In genomic region chr13:39363637-39364036, GRCm38 (mm10) we compare ENCODE assay signal across 16 mouse cellular contexts.
DNase-seq lines count a peak whose midpoint lies in the region; ATAC-seq and TF ChIP-seq lines count a peak whose summit lies in the region.
"Had no signal": no experiment of that assay in that cellular context is flagged by ENCODE, and none has a peak within 500 bp of the region (broad histone marks: within the 10 kb centered on the region; RNA-seq: fewer than 3 reads in every experiment).

No protein-coding gene starts in this region.

- TF ChIP-seq POLR2A in liver, adult 2 months (IDR thresholded peaks at IDR 0.05; ENCODE audit: extremely low read depth, insufficient read depth, low read length), result no peak
- no peak for TF ChIP-seq POLR2A in CH12.LX (IDR thresholded peaks at IDR 0.05; ENCODE audit: low read depth, low read length)

- no peaks in the 10 kb centered on the region for H3K36me3 ChIP-seq in liver, adult 2 months (ENCODE audit: control insufficient read depth, insufficient read depth, low read length)
- H3K36me3 ChIP-seq in liver, embryonic 12.5 days, result no peaks in the 10 kb centered on the region
- H3K36me3 ChIP-seq in CH12.LX (replicated peaks in 1 of 2; ENCODE audit: control insufficient read depth in 1 of 2, insufficient read depth in 1 of 2, low read length in 1 of 2), result no peaks in the 10 kb centered on the region
- H3K36me3 ChIP-seq: heart, embryonic 10.5 days; limb, embryonic 15.5 days had no signal

- H3K27ac ChIP-seq in liver, adult 2 months (replicated peaks; ENCODE audit: insufficient read depth, low read depth, low read length), result no peak overlapping the region
- H3K27ac ChIP-seq in liver, embryonic 12.5 days, result no peak overlapping the region
- H3K27ac ChIP-seq in CH12.LX (ENCODE audit: insufficient read depth, low read depth), result no peak overlapping the region
- H3K27ac ChIP-seq: heart, embryonic 10.5 days; left cerebral cortex, adult 2 months; limb, embryonic 15.5 days had no signal

- peak; percentile 13 for TF ChIP-seq RAD21 in CH12.LX (IDR thresholded peaks at IDR 0.05; ENCODE audit: low read depth, low read length)

- TF ChIP-seq CTCF in liver, adult 2 months (IDR thresholded peaks at IDR 0.05; ENCODE audit: low read depth, low read length), result peak; percentile 73
- TF ChIP-seq CTCF in CH12.LX (conservative IDR thresholded peaks at IDR 0.05 in 1 of 2, IDR thresholded peaks at IDR 0.05 in 1 of 2; ENCODE audit: low read depth in 2 of 2, low read length in 2 of 2), result peak in 1 of 2 experiments; percentile 28; a peak in 1 of 4 replicates

- H3K4me1 ChIP-seq in liver, adult 2 months (ENCODE audit: control insufficient read depth, insufficient read depth, low read length), result no peaks in the 10 kb centered on the region
- H3K4me1 ChIP-seq in liver, embryonic 12.5 days, result no peaks in the 10 kb centered on the region
- H3K4me1 ChIP-seq in CH12.LX (ENCODE audit: control insufficient read depth in 1 of 2, insufficient read depth in 2 of 2), result peaks cover 0 to 4% of the 10 kb centered on the region in 2 experiments; a peak in 1 of 4 replicates
- H3K4me1 ChIP-seq: heart, embryonic 10.5 days; limb, embryonic 15.5 days had no signal

- dilution Hi-C loops in CH12.LX (cut with MboI; ENCODE audit: extremely low pct_ligation_motif_present, extremely low pct_unique_long_range_greater_than_20kb, low sequenced_read_pairs), result no loop called here

- DNase-seq in cerebellum, postnatal 10 days, result peak; percentile 13 to 34
- no peak for DNase-seq in cerebellum, adult 8-10 months
- DNase-seq in liver, adult 2 months (ENCODE audit: extremely low read depth, low read depth, low spot score), result peak; percentile 80
- peak; percentile 44 for DNase-seq in CH12.LX (ENCODE audit: extremely low read depth)
- peak; percentile 18 for DNase-seq in brain, adult 2 months (ENCODE audit: low read depth, low spot score)
- no peak for DNase-seq in yolk sac, embryonic 10.5 days (ENCODE audit: low spot score)
- DNase-seq in heart, adult 18-20 months, result no peak
- DNase-seq: adrenal gland, postnatal 25 days; B cell, adult 2 months; cerebellum, adult 11-12 months; kidney, adult 8-10 months; thymus, postnatal 14 days had no signal

- H3K27me3 ChIP-seq in liver, adult 2 months (ENCODE audit: control insufficient read depth, insufficient read depth, low read length), result no peaks in the 10 kb centered on the region
- H3K27me3 ChIP-seq in liver, embryonic 12.5 days (replicated peaks), result no peaks in the 10 kb centered on the region
- H3K27me3 ChIP-seq in CH12.LX (replicated peaks), result no peaks in the 10 kb centered on the region
- H3K27me3 ChIP-seq: limb, embryonic 15.5 days had no signal

- H3K9ac ChIP-seq in liver, adult 2 months (ENCODE audit: low read depth, low read length), result no peak overlapping the region
- no peak overlapping the region for H3K9ac ChIP-seq in liver, embryonic 12.5 days
- H3K9ac ChIP-seq in CH12.LX (ENCODE audit: insufficient read depth, low read depth), result no peak overlapping the region
- H3K9ac ChIP-seq: limb, embryonic 15.5 days had no signal

- no peaks in the 10 kb centered on the region for H3K9me3 ChIP-seq in liver, embryonic 12.5 days (replicated peaks)
- H3K9me3 ChIP-seq in CH12.LX (replicated peaks; ENCODE audit: low read length), result no peaks in the 10 kb centered on the region
- H3K9me3 ChIP-seq: heart, embryonic 10.5 days; limb, embryonic 15.5 days had no signal

- TF ChIP-seq EP300 in CH12.LX (IDR thresholded peaks at IDR 0.05; ENCODE audit: low read length), result no peak

- no peak overlapping the region for H3K4me3 ChIP-seq in liver, adult 2 months (ENCODE audit: insufficient read depth, low read depth, low read length)
- no peak overlapping the region for H3K4me3 ChIP-seq in liver, embryonic 12.5 days
- H3K4me3 ChIP-seq in CH12.LX (replicated peaks in 1 of 3; ENCODE audit: low read depth in 2 of 3, low read length in 2 of 3, poor library complexity in 1 of 3), result no peak overlapping the region
- H3K4me3 ChIP-seq: heart, embryonic 10.5 days; left cerebral cortex, adult 2 months; limb, embryonic 15.5 days had no signal

- no peak overlapping the region for H3K4me2 ChIP-seq in liver, embryonic 12.5 days
- no peak overlapping the region for H3K4me2 ChIP-seq in CH12.LX (ENCODE audit: insufficient read depth, low read depth, poor library complexity, severe bottlenecking)
- H3K4me2 ChIP-seq: limb, embryonic 15.5 days had no signal

- no peaks in the 10 kb centered on the region for H3K79me2 ChIP-seq in liver, adult 2 months (ENCODE audit: control insufficient read depth, insufficient read depth, low read length)
- H3K79me2 ChIP-seq in CH12.LX (replicated peaks; ENCODE audit: control insufficient read depth, extremely low read depth, insufficient read depth, poor library complexity, severe bottlenecking), result no peaks in the 10 kb centered on the region

- in situ Hi-C loops in CH12.LX (cut with MboI; ENCODE audit: low pct_ligation_motif_present, low pct_unique_long_range_greater_than_20kb, low sequenced_read_pairs), result no loop called here

- ATAC-seq in liver, embryonic 12.5 days, result no peak

- WGBS in liver, adult 2 months, result 32% methylated on average over 4 of the region's 4 CpGs
- 45% methylated on average over 4 of the region's 4 CpGs for WGBS in liver, embryonic 12.5 days (ENCODE audit: insufficient replicate concordance)

TF ChIP-seq in CH12.LX, 34 proteins besides CTCF, POLR2A, EP300 and RAD21:
- TF ChIP-seq IRF4 (IDR thresholded peaks at IDR 0.05; ENCODE audit: low read depth, low read length), result no peak
- TF ChIP-seq JUND (conservative IDR thresholded peaks at IDR 0.05; ENCODE audit: low read depth, low read length), result 0 out of 2 replicates have a peak, but pooled peaks have one; percentile 18
- TF ChIP-seq SMC3 (IDR thresholded peaks at IDR 0.05; ENCODE audit: low read depth, low read length), result peak; percentile 11; the same call in 1 of the 2 replicates
TF ChIP-seq in CH12.LX: peak in this region for 2.

Comparison
In these comparisons a context has a peak if more than half of its experiments do, and no peak if none do; other contexts are left out.
1. DNase-seq: peak in cerebellum, postnatal 10 days (2 of 2), liver, adult 2 months (single experiment), CH12.LX (single experiment) and brain, adult 2 months (single experiment); none in cerebellum, adult 8-10 months (single experiment), yolk sac, embryonic 10.5 days (single experiment) and heart, adult 18-20 months (0 of 2).